Mouse (Mus musculus) ES-E14 (cell line): ENCODE data around the gene C1qtnf7. TPM values are rescaled to one million over a fixed set of nuclear protein-coding genes. Genes with fewer than 3 reads are reported as not detected.

Experiments
- DNase-seq: peaks from one replicate; pipeline ENCODE4 v3.0.0-alpha.2; 2013; ENCODE audit warnings: low read depth, low spot score
- H3K27ac ChIP-seq: 2 replicates; pipeline ENCODE4 v1.5.1; 2012; ENCODE audit warnings: low read depth, mild to moderate bottlenecking, low read length, moderate library complexity, mixed read lengths; ENCODE audit not compliant: poor library complexity, insufficient read depth, severe bottlenecking
- H3K36me3 ChIP-seq: 2 replicates; pipeline ENCODE4 v1.6.1; 2012; ENCODE audit warnings: mild to moderate bottlenecking, low read length, moderate library complexity, mixed read lengths; ENCODE audit not compliant: control insufficient read depth, poor library complexity, insufficient read depth, severe bottlenecking
- H3K4me1 ChIP-seq, 2 experiments: fragments of 150-350 bp in 1 of 2; sonication (generic) in 1 of 2; 2 replicates each; pipeline ENCODE4 v1.6.1; 2012; ENCODE audit warnings: low read length in 2 of 2, mild to moderate bottlenecking in 1 of 2, mixed read lengths in 1 of 2; ENCODE audit not compliant: control insufficient read depth in 2 of 2, insufficient read depth in 2 of 2, poor library complexity in 1 of 2
- H3K4me3 ChIP-seq, 2 experiments: fragments of 150-350 bp in 1 of 2; sonication (generic) in 1 of 2; 2 replicates each; pipeline ENCODE4 v1.5.1; 2012; ENCODE audit warnings: low read length in 2 of 2, low read depth in 1 of 2, mild to moderate bottlenecking in 1 of 2, mixed read lengths in 1 of 2; ENCODE audit not compliant: insufficient read depth in 1 of 2, poor library complexity in 1 of 2, severe bottlenecking in 1 of 2
- H3K9ac ChIP-seq: 2 replicates; pipeline ENCODE4 v1.6.1; 2012; ENCODE audit warnings: low read depth, mild to moderate bottlenecking, low read length, mixed read lengths; ENCODE audit not compliant: poor library complexity, insufficient read depth, severe bottlenecking
- H3K9me3 ChIP-seq: fragments of 150-350 bp; sonication (generic); 2 replicates; pipeline ENCODE4 v1.6.1; 2012; ENCODE audit warnings: low read depth, mild to moderate bottlenecking, low read length; ENCODE audit not compliant: control insufficient read depth, insufficient read depth
- CHD2 ChIP-seq: IDR thresholded peaks from 2 replicates; pipeline ENCODE4 v1.6.1; 2014; ENCODE audit warnings: mild to moderate bottlenecking, low read depth, low read length, inconsistent platforms
- HCFC1 ChIP-seq: IDR thresholded peaks from 2 replicates; pipeline ENCODE4 v1.6.1; 2012; ENCODE audit warnings: low read length, inconsistent platforms, borderline replicate concordance; ENCODE audit not compliant: insufficient read depth
- MAFK ChIP-seq: IDR thresholded peaks from 2 replicates; pipeline ENCODE4 v1.6.1; 2014; ENCODE audit warnings: mild to moderate bottlenecking, low read depth, low read length, inconsistent platforms; ENCODE audit not compliant: insufficient read depth
- ZC3H11A ChIP-seq: IDR thresholded peaks from 2 replicates; pipeline ENCODE4 v1.6.1; 2012; ENCODE audit warnings: low read depth, mild to moderate bottlenecking, inconsistent platforms, low read length, borderline replicate concordance
- ZNF384 ChIP-seq: IDR thresholded peaks from 2 replicates; pipeline ENCODE4 v1.6.1; 2012; ENCODE audit warnings: low read depth, low read length, inconsistent platforms
- in situ Hi-C, 2 experiments: fragments of 600-800 bp; cut with MboI; formaldehyde crosslinking; loops; one replicate each; pipeline ENCODE4 v1.15.1; 2025; ENCODE audit warnings: low sequenced_read_pairs in 2 of 2, inconsistent platforms in 1 of 2; ENCODE audit not compliant: unreplicated experiment in 2 of 2
- total RNA-seq: library from RNA; depleted of rRNA; stranded (reverse); fragments of 300-350 nt; gene quantifications from 2 replicates; pipeline ENCODE4 v1.2.3, GENCODE M21; 2012; rRNA removed

C1qtnf7 gene
- total RNA-seq, 1 experiment, result not detected

GRCm38 (mm10) chr5:43661997-43662961 lies 146.9 kb downstream of the C1qtnf7 start, which contains the start of gene Cc2d2a:
Cc2d2a (plus strand) TSS chr5:43662346.
- in situ Hi-C loops, result no loop called here
- H3K36me3 ChIP-seq, result no peaks in the 10 kb centered on the region
- H3K27ac ChIP-seq, result 0 out of 2 replicates have a peak within 1 kb of the TSS, but pooled peaks have one; percentile 10
- no peak within 1 kb of the TSS for H3K9ac ChIP-seq
- DNase-seq, result no peak
- no peak for TF ChIP-seq HCFC1
- TF ChIP-seq CHD2, result no peak
- TF ChIP-seq ZNF384, result peak; percentile 52; the same call in 1 of the 2 replicates
- H3K4me1 ChIP-seq, result peaks cover 2% of the 10 kb centered on the region in 2 experiments; a peak in 1 of 4 replicates
- no peaks in the 10 kb centered on the region for H3K9me3 ChIP-seq
- no peak within 1 kb of the TSS for H3K4me3 ChIP-seq

DNA sequence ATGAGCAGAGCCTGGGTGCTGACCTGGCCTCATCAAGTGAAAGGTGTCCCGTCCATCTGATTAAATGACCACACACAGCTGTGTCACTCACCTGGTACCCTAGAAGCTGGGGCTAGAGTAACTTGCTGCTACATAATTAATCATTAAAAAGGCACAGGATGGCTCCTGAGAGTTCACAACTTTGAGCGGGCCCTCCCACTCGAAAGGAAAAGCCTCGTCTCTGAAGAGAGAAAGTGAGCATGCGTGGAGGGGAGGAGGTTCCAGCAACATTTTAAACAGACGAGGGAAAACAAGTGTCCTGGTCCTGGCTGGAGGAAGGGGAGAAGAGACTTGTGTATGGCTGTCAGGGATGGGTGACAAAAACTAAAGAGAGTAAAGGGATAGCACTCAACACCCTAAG lies 148.2 kb downstream of the C1qtnf7 start:
- Histone ChIP-seq H3K9me3 (no peaks in the 10 kb centered on the region), H3K27ac (no peak overlapping the region), H3K36me3 (no peaks in the 10 kb centered on the region), H3K9ac (no peak overlapping the region), H3K4me3 (no peak overlapping the region), H3K4me1 (peaks cover 2% of the 10 kb centered on the region in 2 experiments; a peak in 1 of 4 replicates)
- TF ChIP-seq HCFC1 (no peak), ZC3H11A (no peak), MAFK (no peak), ZNF384 (no peak), CHD2 (no peak)
- in situ Hi-C loops, result no loop called here
- no peak for DNase-seq

DNA sequence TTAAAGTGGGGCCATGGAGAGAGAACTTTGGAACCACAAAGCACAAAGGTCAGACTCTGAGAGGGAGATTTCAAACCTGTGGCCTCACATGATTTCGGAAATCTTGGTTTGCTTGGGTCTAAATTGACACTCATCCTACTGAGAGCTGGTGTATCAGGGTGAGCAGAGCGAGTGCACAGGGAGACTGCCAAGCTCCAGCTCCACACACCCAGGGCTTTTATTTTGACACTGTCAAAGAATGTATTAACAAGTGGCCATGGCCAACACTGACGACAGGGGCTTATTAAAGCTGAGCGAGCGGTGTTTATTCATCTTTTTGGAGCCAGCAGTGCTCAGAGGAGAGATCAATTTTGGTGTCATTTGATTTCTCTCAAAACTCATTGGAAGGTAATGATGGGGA lies 149.8 kb downstream of the C1qtnf7 start:
- no peak overlapping the region for H3K27ac ChIP-seq
- no peak for DNase-seq
- H3K9me3 ChIP-seq, result no peaks in the 10 kb centered on the region
- H3K4me1 ChIP-seq, result peaks cover 2% of the 10 kb centered on the region in 2 experiments; a peak in 1 of 4 replicates
- TF ChIP-seq ZC3H11A (no peak), CHD2 (no peak)
- in situ Hi-C loops, result no loop called here
- no peaks in the 10 kb centered on the region for H3K36me3 ChIP-seq
- H3K9ac ChIP-seq, result no peak overlapping the region
- H3K4me3 ChIP-seq, result no peak overlapping the region

Other genes with a start within 250 kb of the C1qtnf7 start
- gene Cc2d2a, start 146.8 kb downstream of the C1qtnf7 start, total RNA-seq, result 4.7 and 6.0 TPM in 2 replicates